Mouse (Mus musculus): Measurements from ENCODE around the gene Gm9573. TPM values are rescaled to one million over a fixed set of nuclear protein-coding genes. Genes with fewer than 3 reads are reported as not detected.

The Gm9573 gene
- total and polyA plus RNA-seq, 2 experiments from 2014 or later: not detected

DNA sequence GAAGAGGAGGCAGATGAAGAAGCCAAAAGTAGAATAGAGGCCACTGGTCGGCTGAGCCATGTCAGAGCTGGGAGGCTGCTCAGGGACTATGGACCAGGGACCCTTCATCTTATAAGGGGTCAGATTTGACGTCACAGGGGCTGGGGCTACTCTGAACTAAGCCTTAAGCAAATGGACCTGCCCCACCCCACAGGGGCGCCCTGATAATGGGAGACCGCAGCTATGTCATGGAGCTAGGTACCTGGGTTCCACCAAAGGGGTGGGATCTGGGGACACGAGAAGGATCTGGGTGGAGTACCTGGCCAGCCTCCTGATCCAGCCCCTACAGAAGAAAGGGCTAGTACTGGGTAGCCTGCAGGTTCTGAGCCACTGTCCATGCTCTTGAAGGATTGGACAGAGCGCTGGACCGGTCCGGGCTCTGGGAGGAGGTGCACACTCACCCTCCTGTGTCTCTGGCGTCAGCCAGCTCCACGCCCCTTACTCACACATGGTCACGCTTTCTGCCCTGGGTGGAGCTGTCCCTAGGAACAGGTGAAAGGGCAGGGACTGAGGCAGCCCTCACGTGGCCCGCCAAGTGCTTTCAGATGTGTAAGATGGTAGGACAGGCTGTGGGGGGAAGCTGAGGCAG, 17.3 kb upstream of the Gm9573 start, which contains the start of gene Mucl3:
Gene Mucl3, minus strand, starts transcription at position 87 of the 628 bp plus-strand sequence.
- Histone ChIP-seq H3K36me3 (replicated peaks; ENCODE audit: control insufficient read depth, insufficient read depth, low read length) (no peaks in the 10 kb centered on the region), H3K27ac (ENCODE audit: low read depth) (no peak within 1 kb of the TSS), H3K4me2 (ENCODE audit: low read depth, low read length) (no peak within 1 kb of the TSS), H3K4me1 (ENCODE audit: control insufficient read depth, insufficient read depth) (peaks cover 4% of the 10 kb centered on the region; the same call in 1 of the 2 replicates), H3K4me3 (ENCODE audit: low read depth, low read length) (no peak within 1 kb of the TSS), H3K27me3 (ENCODE audit: control insufficient read depth, insufficient read depth, low read length) (0 out of 2 replicates have a peak, but pooled peaks cover 7% of the 10 kb centered on the region), H3K9ac (replicated peaks; ENCODE audit: low read depth, low read length) (no peak within 1 kb of the TSS), H3K9me3 (replicated peaks; ENCODE audit: control insufficient read depth, low read length) (no peaks in the 10 kb centered on the region)
- TF ChIP-seq EP300 (IDR thresholded peaks at IDR 0.05; ENCODE audit: low read depth) (no peak), CTCF (IDR thresholded peaks at IDR 0.05; ENCODE audit: low read depth) (no peak)
- WGBS: 64% methylated on average over 13 of the region's 13 CpGs
- ATAC-seq (ENCODE audit: insufficient read depth, low read depth) (no peak; the same call in 1 of the 2 replicates), DNase-seq (ENCODE audit: low spot score) (no peak)

DNA sequence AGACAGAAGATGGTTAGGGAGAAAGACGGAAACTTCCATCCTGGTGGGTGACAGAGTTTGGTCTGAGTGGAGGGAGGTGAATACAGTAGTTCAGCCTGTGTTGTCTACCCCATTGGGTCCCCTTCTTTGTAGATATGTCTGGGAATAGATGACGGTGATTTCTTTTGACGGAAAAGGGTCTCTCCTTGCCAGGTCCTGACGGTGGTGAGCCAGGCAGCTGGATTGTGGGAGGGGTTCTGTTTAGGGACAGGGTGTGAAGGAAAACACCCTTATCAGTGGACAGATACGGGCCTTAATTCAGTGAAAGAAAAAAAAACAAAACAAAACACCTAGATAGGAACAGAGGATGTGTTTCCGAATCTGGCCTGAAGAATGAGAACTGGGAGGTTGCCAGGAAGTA, 12.9 kb upstream of the Gm9573 start:
- peak overlapping the region; percentile 17; the same call in 1 of the 2 replicates for H3K4me3 ChIP-seq (ENCODE audit: low read depth, low read length)
- TF ChIP-seq CTCF (IDR thresholded peaks at IDR 0.05; ENCODE audit: low read depth): no peak
- TF ChIP-seq EP300 (IDR thresholded peaks at IDR 0.05; ENCODE audit: low read depth): no peak
- no peaks in the 10 kb centered on the region for H3K36me3 ChIP-seq (replicated peaks; ENCODE audit: control insufficient read depth, insufficient read depth, low read length)
- peaks cover 4% of the 10 kb centered on the region; the same call in 1 of the 2 replicates for H3K4me1 ChIP-seq (ENCODE audit: control insufficient read depth, insufficient read depth)
- DNase-seq (ENCODE audit: low spot score) (peak; percentile 23), ATAC-seq (ENCODE audit: insufficient read depth, low read depth) (no peak)
- H3K4me2 ChIP-seq (ENCODE audit: low read depth, low read length): peak overlapping the region; percentile 52
- H3K27me3 ChIP-seq (ENCODE audit: control insufficient read depth, insufficient read depth, low read length): 0 out of 2 replicates have a peak, but pooled peaks cover 12% of the 10 kb centered on the region
- H3K9ac ChIP-seq (replicated peaks; ENCODE audit: low read depth, low read length): no peak overlapping the region
- WGBS: 17% methylated on average over 6 of the region's 6 CpGs
- no peaks in the 10 kb centered on the region for H3K9me3 ChIP-seq (replicated peaks; ENCODE audit: control insufficient read depth, low read length)
- H3K27ac ChIP-seq (ENCODE audit: low read depth): peak overlapping the region; percentile 53

DNA sequence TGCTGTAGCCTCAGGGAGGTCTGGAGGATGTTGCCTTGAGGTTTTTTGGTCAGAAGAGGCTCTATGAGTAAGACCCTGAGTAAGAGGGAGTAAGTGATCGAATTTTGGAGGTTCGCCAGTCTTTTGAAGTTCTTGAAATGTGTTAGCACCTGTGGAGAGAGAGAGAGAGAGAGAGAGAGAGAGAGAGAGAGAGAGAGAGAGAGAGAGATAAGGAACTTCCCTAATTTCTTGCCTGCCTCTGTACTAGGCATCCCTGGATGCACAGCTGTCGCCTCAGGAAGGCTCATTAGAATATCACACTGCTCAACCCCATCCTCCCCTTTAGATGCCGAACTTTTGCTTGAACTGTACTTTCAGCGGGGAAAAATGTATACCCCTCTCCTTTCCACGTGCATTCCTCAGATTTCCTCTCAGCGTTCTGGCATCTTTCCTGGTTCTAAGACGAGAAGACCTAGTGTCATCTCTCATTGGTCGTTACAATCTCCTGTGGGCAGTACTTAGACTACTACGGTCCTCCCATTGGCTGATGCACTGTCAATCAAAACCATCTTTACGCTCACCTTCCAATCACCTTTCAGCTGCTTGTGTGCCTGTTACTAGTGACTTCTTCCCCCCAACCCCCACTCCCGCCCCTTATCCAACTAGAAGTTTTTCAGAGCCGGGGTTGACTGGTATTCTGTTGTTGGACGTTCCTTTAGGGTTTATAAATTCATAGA, 12.2 kb upstream of the Gm9573 start:
- no peak overlapping the region for H3K9ac ChIP-seq (replicated peaks; ENCODE audit: low read depth, low read length)
- peaks cover 4% of the 10 kb centered on the region; the same call in 1 of the 2 replicates for H3K4me1 ChIP-seq (ENCODE audit: control insufficient read depth, insufficient read depth)
- peak overlapping the region; percentile 52 for H3K4me2 ChIP-seq (ENCODE audit: low read depth, low read length)
- H3K9me3 ChIP-seq (replicated peaks; ENCODE audit: control insufficient read depth, low read length): no peaks in the 10 kb centered on the region
- H3K36me3 ChIP-seq (replicated peaks; ENCODE audit: control insufficient read depth, insufficient read depth, low read length): no peaks in the 10 kb centered on the region
- WGBS: 14% methylated on average over 14 of the region's 14 CpGs
- DNase-seq (ENCODE audit: low spot score): peak; percentile 88
- no peak for TF ChIP-seq CTCF (IDR thresholded peaks at IDR 0.05; ENCODE audit: low read depth)
- TF ChIP-seq EP300 (IDR thresholded peaks at IDR 0.05; ENCODE audit: low read depth): no peak
- peak; percentile 90 for ATAC-seq (ENCODE audit: insufficient read depth, low read depth)
- H3K27me3 ChIP-seq (ENCODE audit: control insufficient read depth, insufficient read depth, low read length): 0 out of 2 replicates have a peak, but pooled peaks cover 9% of the 10 kb centered on the region
- peak overlapping the region; percentile 17; the same call in 1 of the 2 replicates for H3K4me3 ChIP-seq (ENCODE audit: low read depth, low read length)
- H3K27ac ChIP-seq (ENCODE audit: low read depth): peak overlapping the region; percentile 53; the same call in 1 of the 2 replicates

DNA sequence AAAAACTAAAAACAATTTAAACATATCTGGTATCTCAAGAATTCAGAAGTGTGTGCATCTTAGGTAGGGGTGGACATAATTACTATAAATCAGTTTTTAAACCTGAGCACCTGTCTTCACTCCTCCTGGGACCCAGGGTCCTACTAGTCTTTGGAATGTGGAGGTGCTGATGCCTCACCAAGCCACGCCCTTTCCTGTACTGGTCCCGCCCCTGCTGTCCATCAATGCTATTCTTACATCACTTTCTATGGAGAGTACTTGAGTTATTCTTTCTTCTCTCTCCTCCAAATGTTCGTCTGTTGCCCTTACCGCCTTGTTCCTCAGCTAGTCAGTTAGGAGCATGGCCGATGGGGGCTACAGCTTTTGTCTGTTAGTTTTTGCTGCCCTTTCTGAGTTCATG, 9.9 kb upstream of the Gm9573 start:
- H3K9me3 ChIP-seq (replicated peaks; ENCODE audit: control insufficient read depth, low read length): no peaks in the 10 kb centered on the region
- H3K27me3 ChIP-seq (ENCODE audit: control insufficient read depth, insufficient read depth, low read length): 0 out of 2 replicates have a peak, but pooled peaks cover 8% of the 10 kb centered on the region
- no peak overlapping the region for H3K9ac ChIP-seq (replicated peaks; ENCODE audit: low read depth, low read length)
- DNase-seq (ENCODE audit: low spot score) (peak; percentile 28), ATAC-seq (ENCODE audit: insufficient read depth, low read depth) (0 out of 2 replicates have a peak, but pooled peaks have one; percentile 24)
- 48% methylated on average over 5 of the region's 5 CpGs for WGBS
- H3K36me3 ChIP-seq (replicated peaks; ENCODE audit: control insufficient read depth, insufficient read depth, low read length): no peaks in the 10 kb centered on the region
- H3K27ac ChIP-seq (ENCODE audit: low read depth): no peak overlapping the region
- H3K4me2 ChIP-seq (ENCODE audit: low read depth, low read length): no peak overlapping the region; the same call in 1 of the 2 replicates
- H3K4me1 ChIP-seq (ENCODE audit: control insufficient read depth, insufficient read depth): peaks cover 4% of the 10 kb centered on the region; the same call in 1 of the 2 replicates
- no peak for TF ChIP-seq EP300 (IDR thresholded peaks at IDR 0.05; ENCODE audit: low read depth)
- no peak for TF ChIP-seq CTCF (IDR thresholded peaks at IDR 0.05; ENCODE audit: low read depth)
- H3K4me3 ChIP-seq (ENCODE audit: low read depth, low read length): no peak overlapping the region

DNA sequence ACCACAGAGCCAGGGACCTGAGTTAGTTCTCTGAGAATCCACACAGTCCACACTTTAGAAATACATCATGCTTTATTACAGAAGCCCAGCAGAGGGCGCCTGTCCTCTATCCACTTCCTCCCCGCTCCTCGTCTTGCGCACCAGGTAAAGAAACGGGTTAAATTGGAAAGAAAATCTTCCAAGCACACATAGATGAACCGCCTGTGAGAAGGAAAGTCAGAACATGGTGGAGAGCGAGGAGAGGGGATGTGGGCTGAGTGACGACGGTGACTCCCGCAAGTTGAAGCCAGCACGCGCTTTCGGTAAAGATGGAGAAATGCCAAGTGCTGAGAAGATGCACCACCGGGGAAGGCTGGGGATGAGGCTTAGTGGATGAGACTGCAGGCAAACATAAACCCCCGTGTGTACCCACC, 9.3 kb upstream of the Gm9573 start:
- under 1% methylated on average over 15 of the region's 15 CpGs for WGBS
- Histone ChIP-seq H3K36me3 (replicated peaks; ENCODE audit: control insufficient read depth, insufficient read depth, low read length) (no peaks in the 10 kb centered on the region), H3K9me3 (replicated peaks; ENCODE audit: control insufficient read depth, low read length) (no peaks in the 10 kb centered on the region), H3K4me2 (ENCODE audit: low read depth, low read length) (peak overlapping the region; percentile 72), H3K27ac (ENCODE audit: low read depth) (no peak overlapping the region), H3K9ac (replicated peaks; ENCODE audit: low read depth, low read length) (no peak overlapping the region), H3K4me3 (ENCODE audit: low read depth, low read length) (peak overlapping the region; percentile 47), H3K4me1 (ENCODE audit: control insufficient read depth, insufficient read depth) (peaks cover 4% of the 10 kb centered on the region; the same call in 1 of the 2 replicates), H3K27me3 (ENCODE audit: control insufficient read depth, insufficient read depth, low read length) (0 out of 2 replicates have a peak, but pooled peaks cover 8% of the 10 kb centered on the region)
- TF ChIP-seq CTCF (IDR thresholded peaks at IDR 0.05; ENCODE audit: low read depth): peak; percentile 78
- TF ChIP-seq EP300 (IDR thresholded peaks at IDR 0.05; ENCODE audit: low read depth): no peak
- ATAC-seq (ENCODE audit: insufficient read depth, low read depth) (peak; percentile 27; the same call in 1 of the 2 replicates), DNase-seq (ENCODE audit: low spot score) (peak; percentile 69)

Data from heart, postnatal 0 days (tissue).